Mouse (Mus musculus) heart, embryonic 13.5 days (tissue): ENCODE results near the gene 4930404H24Rik. TPM values are rescaled to one million over a fixed set of nuclear protein-coding genes. Genes with fewer than 3 reads are reported as not detected.

ENCODE experiments used
- ATAC-seq: fragments of 200-750 bp; cut with Nextera tagmentation; 2 replicates; pipeline ENCODE4 v1.8.0; 2017; ENCODE audit warnings: moderate TSS enrichment; ENCODE audit not compliant: insufficient number of reproducible peaks, low FRiP score, low TSS enrichment; ENCODE audit errors: extremely low read depth
- H3K27ac ChIP-seq: fragments of 300-500 bp; sonication (generic); replicated peaks from 2 replicates; pipeline ENCODE4 v1.5.1; 2015; ENCODE audit warnings: moderate library complexity, mild to moderate bottlenecking, inconsistent platforms
- H3K27me3 ChIP-seq: fragments of 300-500 bp; sonication (generic); replicated peaks from 2 replicates; pipeline ENCODE4 v1.6.1; 2015; ENCODE audit warnings: mild to moderate bottlenecking, inconsistent platforms
- H3K36me3 ChIP-seq: fragments of 300-500 bp; sonication (generic); 2 replicates; pipeline ENCODE4 v1.6.1; 2015; ENCODE audit warnings: mild to moderate bottlenecking, inconsistent platforms
- H3K4me1 ChIP-seq: fragments of 300-500 bp; sonication (generic); 2 replicates; pipeline ENCODE4 v1.6.1; 2015; ENCODE audit warnings: inconsistent platforms
- H3K4me2 ChIP-seq: fragments of 300-500 bp; sonication (generic); 2 replicates; pipeline ENCODE4 v1.6.1; 2015; ENCODE audit warnings: inconsistent platforms, mild to moderate bottlenecking, moderate library complexity
- H3K4me3 ChIP-seq: fragments of 300-500 bp; sonication (generic); 2 replicates; pipeline ENCODE4 v1.5.1; 2015; ENCODE audit warnings: moderate library complexity, mild to moderate bottlenecking, inconsistent platforms
- H3K9ac ChIP-seq: fragments of 300-500 bp; sonication (generic); 2 replicates; pipeline ENCODE4 v1.6.1; 2015; ENCODE audit warnings: inconsistent platforms, mild to moderate bottlenecking, moderate library complexity
- H3K9me3 ChIP-seq: fragments of 300-500 bp; sonication (generic); 2 replicates; pipeline ENCODE4 v1.6.1; 2016; ENCODE audit warnings: inconsistent platforms
- WGBS: fragments of 180-500 bp; shearing (Covaris S2); methylation state at CpG from one replicate; pipeline ENCODE4 v1.1.7; 2015; ENCODE audit warnings: mixed read lengths; 5-methylcytosine and 5-hydroxymethylcytosine counted together
- polyA plus RNA-seq: library from polyadenylated mRNA; unstranded; fragments of >200 nt; fragmentation: Nextera tagmentation; extraction: Ambion mirVana; gene quantifications from 2 replicates; pipeline ENCODE4 v1.2.1, GENCODE M21; 2015

4930404H24Rik gene
- polyA plus RNA-seq, 1 experiment from 2014 or later = not detected

DNA sequence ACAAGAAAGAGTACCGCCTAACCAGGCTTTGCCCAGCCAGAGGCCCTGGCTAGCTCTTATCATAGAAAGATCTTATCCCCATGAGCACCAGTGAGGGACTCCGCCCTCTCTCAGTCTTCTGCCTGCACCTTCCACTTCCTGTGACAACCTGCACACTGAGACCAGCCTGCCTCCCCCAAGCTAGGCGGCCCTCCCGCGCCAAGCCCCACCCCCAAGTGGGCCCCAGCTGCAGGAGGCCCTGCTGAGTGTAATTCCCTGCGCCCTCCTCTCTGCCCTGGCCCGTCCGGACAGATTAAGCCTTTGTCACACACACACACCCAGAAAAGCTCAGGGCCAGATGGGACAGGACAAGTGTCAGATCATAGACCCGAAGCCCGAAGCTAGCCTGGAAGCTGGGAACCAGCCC, 33.3 kb downstream of the 4930404H24Rik start:
- no peaks in the 10 kb centered on the region for H3K36me3 ChIP-seq
- peak overlapping the region; percentile 84 for H3K27ac ChIP-seq
- no peak overlapping the region for H3K4me3 ChIP-seq
- H3K27me3 ChIP-seq = peaks cover 9% of the 10 kb centered on the region
- ATAC-seq = no peak
- no peaks in the 10 kb centered on the region for H3K9me3 ChIP-seq
- WGBS = 9% methylated on average over 10 of the region's 10 CpGs
- peak overlapping the region; percentile 48 for H3K4me2 ChIP-seq
- H3K4me1 ChIP-seq = peaks cover 78% of the 10 kb centered on the region
- peak overlapping the region; percentile 58 for H3K9ac ChIP-seq

DNA sequence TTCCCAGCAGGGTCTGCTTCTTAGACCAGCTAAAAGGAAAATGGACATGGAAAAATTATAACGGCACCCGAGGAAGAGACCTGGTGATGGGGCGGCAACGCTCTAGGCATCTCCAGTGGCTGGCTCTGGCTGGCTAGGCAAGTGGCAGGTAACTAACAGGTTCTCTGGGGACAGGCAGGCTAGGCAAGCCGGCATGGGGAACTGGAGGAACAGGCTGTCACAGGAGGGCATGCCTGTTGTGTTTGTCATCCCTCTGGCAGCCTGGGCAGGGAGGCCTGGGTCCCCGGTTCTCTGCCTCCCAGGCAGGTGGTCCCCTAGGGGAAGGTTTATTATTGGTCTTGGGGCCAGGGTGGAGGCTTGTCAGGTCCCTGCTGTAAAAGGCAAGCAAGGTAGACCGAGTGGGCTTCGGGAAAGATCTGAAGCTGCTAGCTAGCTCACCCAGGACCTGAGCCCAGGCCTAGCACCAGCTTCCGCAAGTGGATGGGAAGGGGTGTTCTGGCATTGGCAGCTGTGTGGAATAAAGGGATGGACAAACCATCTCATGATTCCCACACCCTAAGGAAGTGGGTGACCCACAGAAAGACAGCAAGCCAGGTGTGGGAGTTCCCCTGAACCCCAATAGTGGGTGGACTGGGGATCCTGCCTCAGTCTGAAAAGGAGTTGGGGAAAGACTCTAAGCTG, 34.4 kb downstream of the 4930404H24Rik start:
- Histone ChIP-seq H3K4me2 (peak overlapping the region; percentile 98), H3K9me3 (no peaks in the 10 kb centered on the region), H3K27me3 (peaks cover 16% of the 10 kb centered on the region), H3K4me3 (peak overlapping the region; percentile 82), H3K27ac (peak overlapping the region; percentile 84), H3K9ac (peak overlapping the region; percentile 90), H3K36me3 (no peaks in the 10 kb centered on the region), H3K4me1 (peaks cover 68% of the 10 kb centered on the region)
- 55% methylated on average over 9 of the region's 9 CpGs for WGBS
- no peak for ATAC-seq

DNA sequence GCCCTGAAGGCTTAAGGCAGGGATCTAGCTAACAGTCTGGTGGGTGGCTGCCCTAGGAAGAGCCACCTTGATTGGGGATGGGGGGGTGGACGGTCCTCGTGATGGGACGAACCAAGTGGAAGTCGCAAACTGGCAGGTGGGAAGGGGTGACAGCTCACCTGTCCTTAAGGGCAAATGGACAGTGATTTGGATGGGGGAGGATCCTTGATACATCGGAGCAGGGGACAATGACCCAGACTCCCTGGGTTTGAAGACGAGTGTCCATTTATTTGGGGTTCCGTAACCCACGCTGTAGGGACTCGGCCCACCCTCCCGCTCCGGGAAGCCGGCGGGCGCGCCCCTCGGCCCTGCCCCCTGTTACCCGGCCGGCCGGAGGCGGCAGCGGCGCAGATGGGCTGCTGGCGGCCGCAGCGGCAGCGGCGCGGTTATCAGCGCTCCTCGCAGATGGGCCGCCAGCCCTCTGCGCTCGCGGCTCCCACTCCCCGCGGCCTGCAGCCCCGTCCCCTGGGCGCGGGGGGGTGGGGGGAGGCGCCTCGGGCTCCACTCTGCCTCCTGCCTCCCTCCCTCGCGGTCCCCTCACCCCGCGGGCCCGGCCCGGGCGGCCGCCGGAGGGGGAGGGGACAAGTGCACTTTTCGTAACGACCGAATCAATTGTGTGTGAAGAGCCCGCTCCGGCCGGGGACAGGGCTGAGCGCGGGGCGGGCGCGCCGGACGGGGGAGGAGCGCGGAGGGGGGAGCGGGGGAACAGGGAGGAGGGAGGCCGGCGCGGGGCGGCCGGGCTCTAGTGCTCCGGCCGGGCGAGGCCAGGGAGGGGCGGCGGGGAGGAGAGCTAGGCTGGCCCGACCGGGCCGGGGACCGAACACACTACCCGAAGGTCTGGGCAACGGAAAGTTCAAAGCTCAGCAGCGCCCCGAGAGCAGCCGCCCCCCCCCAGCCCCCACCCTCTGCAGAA, 35.3 kb downstream of the 4930404H24Rik start:
- no peaks in the 10 kb centered on the region for H3K36me3 ChIP-seq
- peaks cover 16% of the 10 kb centered on the region for H3K27me3 ChIP-seq
- H3K9me3 ChIP-seq = no peaks in the 10 kb centered on the region
- peak; percentile 30 for ATAC-seq
- WGBS = 2% methylated on average over 67 of the region's 85 CpGs
- H3K27ac ChIP-seq = peak overlapping the region; percentile 84
- H3K9ac ChIP-seq = peak overlapping the region; percentile 90
- H3K4me3 ChIP-seq = peak overlapping the region; percentile 82
- peak overlapping the region; percentile 98 for H3K4me2 ChIP-seq
- H3K4me1 ChIP-seq = peaks cover 59% of the 10 kb centered on the region

DNA sequence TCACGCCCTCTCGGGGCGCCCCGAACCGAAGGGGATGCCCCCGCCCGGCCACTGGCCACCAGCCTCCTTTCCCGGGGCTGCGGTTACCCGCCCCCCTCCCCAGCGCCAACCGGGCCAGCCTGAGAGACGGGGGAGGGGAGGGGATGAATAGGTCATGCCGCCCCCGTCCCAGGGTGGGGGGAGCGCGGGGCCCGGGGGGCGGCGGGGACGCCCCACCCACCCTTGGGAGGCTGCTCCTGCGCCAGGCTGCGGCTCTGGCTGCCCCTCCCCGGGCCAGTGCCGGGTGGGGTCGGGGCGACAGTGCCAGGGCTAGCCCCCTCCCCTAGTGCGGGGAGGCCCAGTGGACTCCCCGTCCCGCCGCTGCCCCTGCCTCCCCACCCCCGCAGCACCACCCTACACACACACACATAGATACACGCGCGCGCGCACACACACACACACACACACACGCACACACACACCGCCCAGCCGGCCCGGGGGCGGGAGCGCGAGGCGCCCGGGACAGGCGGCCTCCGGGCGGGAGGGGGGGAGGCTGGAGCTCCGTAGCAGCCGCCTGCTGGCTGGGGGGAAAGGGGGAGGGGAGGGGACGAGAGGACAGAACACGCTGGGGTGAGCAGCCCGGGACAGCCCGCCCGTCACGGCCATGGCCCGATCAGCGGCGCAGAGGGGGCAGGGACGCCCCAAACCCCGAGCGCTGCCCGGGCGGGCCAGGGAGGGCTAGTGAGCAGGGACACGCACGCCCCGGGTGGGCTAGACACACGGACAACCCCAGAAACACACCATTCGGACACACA, 36.2 kb downstream of the 4930404H24Rik start:
- H3K27ac ChIP-seq = peak overlapping the region; percentile 84
- H3K4me1 ChIP-seq = peaks cover 50% of the 10 kb centered on the region
- ATAC-seq = 0 out of 2 replicates have a peak, but pooled peaks have one; percentile 9
- H3K4me2 ChIP-seq = peak overlapping the region; percentile 98
- WGBS = under 1% methylated on average over 43 of the region's 70 CpGs
- peak overlapping the region; percentile 90 for H3K9ac ChIP-seq
- peak overlapping the region; percentile 82 for H3K4me3 ChIP-seq
- H3K36me3 ChIP-seq = no peaks in the 10 kb centered on the region
- peaks cover 16% of the 10 kb centered on the region for H3K27me3 ChIP-seq
- H3K9me3 ChIP-seq = no peaks in the 10 kb centered on the region

DNA sequence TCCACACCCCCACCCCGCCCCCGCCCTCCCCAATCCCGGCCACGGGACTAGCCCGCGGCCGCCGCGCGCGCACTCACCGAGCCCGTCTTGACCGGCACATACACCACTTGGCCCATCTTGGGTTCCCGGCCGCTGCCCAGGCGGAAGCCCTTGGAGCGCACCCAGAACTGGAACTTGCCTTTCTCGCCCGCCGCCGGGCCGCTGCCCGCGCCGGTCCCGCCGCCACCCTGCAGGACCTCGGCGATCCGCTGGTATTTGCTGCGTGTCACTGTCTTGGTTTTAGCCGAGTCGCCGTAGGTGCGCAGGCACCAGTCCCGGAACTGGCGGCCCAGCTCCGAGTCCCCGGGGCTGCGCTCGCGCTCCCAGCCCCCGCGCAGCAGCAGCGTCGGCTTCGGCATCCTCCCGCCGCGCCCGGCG, 36.8 kb downstream of the 4930404H24Rik start:
- WGBS = under 1% methylated on average over 45 of the region's 53 CpGs
- Histone ChIP-seq H3K4me1 (peaks cover 46% of the 10 kb centered on the region), H3K9me3 (no peaks in the 10 kb centered on the region; the same call in 1 of the 2 replicates), H3K4me3 (peak overlapping the region; percentile 82), H3K27ac (peak overlapping the region; percentile 84), H3K4me2 (peak overlapping the region; percentile 98), H3K36me3 (no peaks in the 10 kb centered on the region), H3K9ac (peak overlapping the region; percentile 90), H3K27me3 (peaks cover 16% of the 10 kb centered on the region)
- no peak for ATAC-seq

DNA sequence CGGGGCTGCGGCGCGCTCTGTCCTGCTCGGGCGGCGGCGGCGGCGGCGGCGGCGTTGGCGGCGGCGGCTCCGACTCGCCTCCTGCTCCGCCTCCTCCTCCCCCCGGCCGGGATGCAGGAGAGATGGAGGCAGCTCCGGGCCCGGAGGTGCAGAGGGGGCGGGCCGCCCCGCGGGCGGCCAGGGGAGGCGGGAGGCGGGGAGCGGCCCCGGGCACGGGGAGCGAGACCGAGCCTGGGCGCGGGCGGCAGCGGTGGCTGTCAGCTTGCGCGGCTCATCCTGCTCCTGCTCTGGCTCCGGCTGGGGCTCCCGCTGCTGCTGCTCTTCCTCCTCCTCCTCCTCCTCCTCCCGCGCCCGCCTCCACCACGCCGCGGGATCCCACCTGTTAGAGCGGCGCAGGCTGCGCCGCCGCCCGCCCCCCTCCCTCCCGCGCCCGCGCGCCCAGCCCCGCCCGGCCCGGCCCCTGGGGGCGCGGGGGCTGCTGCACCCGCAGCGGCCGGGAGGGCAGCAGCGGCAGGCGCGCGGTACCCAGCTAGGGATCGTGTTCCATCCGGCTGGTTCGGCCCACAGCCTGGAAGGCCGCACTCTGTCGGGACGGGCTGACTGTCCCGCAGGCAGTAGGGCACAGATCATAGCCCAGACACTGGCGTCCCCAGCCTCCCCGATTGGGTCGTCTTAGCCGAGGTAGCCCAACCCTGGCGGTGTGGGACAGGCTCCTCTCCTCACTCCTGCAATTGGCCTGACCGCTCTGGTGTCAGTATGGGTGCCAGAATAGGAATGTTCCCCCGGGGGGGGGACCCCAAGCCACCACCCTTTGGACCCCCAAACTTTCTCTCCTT, 37.6 kb downstream of the 4930404H24Rik start, which contains the start of gene Nol4l:
Gene Nol4l (minus strand): TSS at position 41 of the 836 bp plus-strand sequence.
- H3K27ac ChIP-seq = peak within 1 kb of the TSS; percentile 84
- H3K4me3 ChIP-seq = peak within 1 kb of the TSS; percentile 82
- peaks cover 16% of the 10 kb centered on the region for H3K27me3 ChIP-seq
- H3K36me3 ChIP-seq = no peaks in the 10 kb centered on the region
- H3K4me1 ChIP-seq = peaks cover 41% of the 10 kb centered on the region
- H3K9ac ChIP-seq = peak within 1 kb of the TSS; percentile 90
- WGBS = 2% methylated on average over 33 of the region's 86 CpGs
- H3K4me2 ChIP-seq = peak within 1 kb of the TSS; percentile 98
- ATAC-seq = no peak
- no peaks in the 10 kb centered on the region; the same call in 1 of the 2 replicates for H3K9me3 ChIP-seq

DNA sequence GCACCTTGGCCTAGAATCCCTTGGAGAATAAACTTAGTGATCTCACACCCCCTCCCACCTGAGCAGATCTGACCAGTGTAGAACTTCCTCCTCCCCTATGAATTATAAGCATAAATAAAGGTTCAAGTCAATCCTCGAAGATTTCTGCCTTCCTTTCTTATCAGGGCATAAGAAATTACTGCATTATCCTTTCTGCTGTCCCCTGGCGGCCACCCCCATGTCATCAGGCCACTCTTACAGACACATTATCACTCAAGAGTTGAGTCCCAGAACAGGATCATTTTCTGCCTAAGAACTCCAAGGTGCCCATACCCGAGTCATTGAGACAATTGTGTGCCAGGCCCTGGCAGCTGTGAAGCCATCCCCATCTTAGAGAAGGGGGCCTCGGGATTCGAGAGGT, 38.4 kb downstream of the 4930404H24Rik start:
- no peak overlapping the region for H3K9ac ChIP-seq
- no peak overlapping the region for H3K27ac ChIP-seq
- no peaks in the 10 kb centered on the region for H3K36me3 ChIP-seq
- ATAC-seq = no peak
- H3K4me1 ChIP-seq = peaks cover 36% of the 10 kb centered on the region
- H3K27me3 ChIP-seq = peaks cover 16% of the 10 kb centered on the region
- no peaks in the 10 kb centered on the region; the same call in 1 of the 2 replicates for H3K9me3 ChIP-seq
- no peak overlapping the region for H3K4me3 ChIP-seq
- peak overlapping the region; percentile 98; the same call in 1 of the 2 replicates for H3K4me2 ChIP-seq
- WGBS = 41% methylated on average over 5 of the region's 5 CpGs

DNA sequence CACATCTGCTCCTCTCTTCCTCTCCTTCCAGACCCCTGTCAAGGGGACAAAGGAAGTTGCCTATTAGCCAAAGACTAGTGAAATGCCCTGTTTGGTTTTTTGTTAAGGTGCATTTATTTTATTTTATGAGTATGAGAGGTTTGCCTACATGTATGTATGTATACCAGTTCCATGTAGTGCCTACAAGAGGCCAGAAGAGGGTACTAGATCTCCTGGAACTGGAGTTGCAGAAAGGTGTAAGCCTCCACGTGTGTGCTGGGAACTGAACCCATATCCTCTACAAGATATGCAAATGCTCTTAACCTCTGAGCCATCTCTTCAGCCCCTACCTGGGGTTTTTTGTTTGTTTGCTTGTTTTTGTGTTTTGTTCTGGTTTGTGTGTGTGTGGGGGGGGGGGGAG, 41.4 kb downstream of the 4930404H24Rik start:
- no peak overlapping the region for H3K27ac ChIP-seq
- H3K36me3 ChIP-seq = no peaks in the 10 kb centered on the region
- peaks cover 10% of the 10 kb centered on the region for H3K4me1 ChIP-seq
- H3K4me3 ChIP-seq = no peak overlapping the region
- WGBS = 69% methylated on average over 1 of the region's 1 CpGs
- no peak overlapping the region for H3K9ac ChIP-seq
- peaks cover 16% of the 10 kb centered on the region for H3K27me3 ChIP-seq
- ATAC-seq = no peak
- H3K4me2 ChIP-seq = no peak overlapping the region
- no peaks in the 10 kb centered on the region; the same call in 1 of the 2 replicates for H3K9me3 ChIP-seq

DNA sequence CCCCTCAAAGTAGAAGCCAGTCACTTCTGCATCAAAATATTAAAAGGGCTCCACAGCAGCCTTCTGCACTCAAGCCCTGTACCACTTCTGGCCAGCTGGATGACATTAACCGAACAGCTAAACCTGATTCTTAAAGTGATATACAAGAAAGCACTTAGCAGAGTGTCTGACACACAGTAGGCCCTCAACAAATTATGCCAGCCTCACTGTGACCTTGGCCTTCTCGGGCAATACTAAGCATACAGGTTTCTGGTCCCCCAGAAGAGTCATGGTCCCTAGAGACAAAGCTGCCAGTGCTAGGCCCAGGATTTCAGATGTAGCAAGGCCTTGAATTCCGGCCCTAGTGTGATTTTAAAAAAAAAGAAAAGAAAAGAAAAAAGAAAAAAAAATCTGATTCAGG, 46.3 kb downstream of the 4930404H24Rik start:
- no peak overlapping the region for H3K4me3 ChIP-seq
- peaks cover 4% of the 10 kb centered on the region; the same call in 1 of the 2 replicates for H3K27me3 ChIP-seq
- no peak overlapping the region for H3K4me2 ChIP-seq
- H3K27ac ChIP-seq = no peak overlapping the region
- 0 out of 2 replicates have a peak, but pooled peaks cover 4% of the 10 kb centered on the region for H3K4me1 ChIP-seq
- 82% methylated on average over 3 of the region's 3 CpGs for WGBS
- ATAC-seq = no peak
- H3K9ac ChIP-seq = no peak overlapping the region
- H3K36me3 ChIP-seq = no peaks in the 10 kb centered on the region
- H3K9me3 ChIP-seq = no peaks in the 10 kb centered on the region; the same call in 1 of the 2 replicates
